Mouse (Mus musculus) intestine, embryonic 14.5 days (tissue): ENCODE results near the gene Taf1c. TPM values are rescaled to one million over a fixed set of nuclear protein-coding genes. Genes with fewer than 3 reads are reported as not detected.

Source experiments
- ATAC-seq: fragments of 200-750 bp; cut with Nextera tagmentation; replicated peaks from 2 replicates; pipeline ENCODE4 v1.8.0; 2017; ENCODE audit warnings: low read depth, moderate number of reproducible peaks, moderate TSS enrichment, moderate library complexity; ENCODE audit not compliant: low FRiP score, low TSS enrichment
- DNase-seq: peaks from one replicate; pipeline ENCODE4 v3.0.0-alpha.2; 2018; ENCODE audit warnings: low spot score
- H3K27ac ChIP-seq: fragments of 300-500 bp; sonication (generic); 2 replicates; pipeline ENCODE4 v1.5.1; 2014; ENCODE audit warnings: low read depth, mild to moderate bottlenecking, control low read depth
- H3K27me3 ChIP-seq: fragments of 300-500 bp; sonication (generic); replicated peaks from 2 replicates; pipeline ENCODE4 v1.6.1; 2014; ENCODE audit warnings: low read length, control low read depth; ENCODE audit not compliant: control insufficient read depth, insufficient read depth
- H3K36me3 ChIP-seq: fragments of 300-500 bp; sonication (generic); 2 replicates; pipeline ENCODE4 v1.6.1; 2014; ENCODE audit warnings: low read length, control low read depth; ENCODE audit not compliant: control insufficient read depth, insufficient read depth
- H3K4me1 ChIP-seq: fragments of 300-500 bp; sonication (generic); replicated peaks from 2 replicates; pipeline ENCODE4 v1.6.1; 2014; ENCODE audit warnings: low read length, control low read depth, mixed read lengths; ENCODE audit not compliant: control insufficient read depth, insufficient read depth
- H3K4me2 ChIP-seq: fragments of 300-500 bp; sonication (generic); 2 replicates; pipeline ENCODE4 v1.6.1; 2014; ENCODE audit warnings: low read length
- H3K4me3 ChIP-seq: fragments of 300-500 bp; sonication (generic); 2 replicates; pipeline ENCODE4 v1.5.1; 2014; ENCODE audit warnings: low read depth, low read length, control low read depth, mixed read lengths
- H3K9ac ChIP-seq: fragments of 300-500 bp; sonication (generic); 2 replicates; pipeline ENCODE4 v1.6.1; 2014; ENCODE audit warnings: mild to moderate bottlenecking, low read length
- H3K9me3 ChIP-seq: fragments of 300-500 bp; sonication (generic); 2 replicates; pipeline ENCODE4 v1.6.1; 2016; ENCODE audit warnings: low read length, control low read depth; ENCODE audit not compliant: control insufficient read depth
- WGBS: fragments of 180-500 bp; shearing (Covaris S2); extraction: QIAGEN DNeasy Blood & Tissue Kit; methylation state at CpG from one replicate; pipeline ENCODE4 v1.1.7; 2014; 5-methylcytosine and 5-hydroxymethylcytosine counted together
- polyA plus RNA-seq: library from polyadenylated mRNA; unstranded; fragments of >200 nt; fragmentation: Nextera tagmentation; extraction: Ambion mirVana; gene quantifications from 2 replicates; pipeline ENCODE4 v1.2.1, GENCODE M21; 2014

Taf1c gene
- polyA plus RNA-seq, 1 experiment from 2014 or later: 12.6 TPM

- 88% methylated on average over 4 of the region's 4 CpGs for WGBS
- ATAC-seq: no peak
- Histone ChIP-seq H3K4me3 (no peak overlapping the region), H3K36me3 (peaks cover 39% of the 10 kb centered on the region), H3K9ac (no peak overlapping the region), H3K4me1 (peaks cover 7% of the 10 kb centered on the region; the same call in 1 of the 2 replicates), H3K9me3 (no peaks in the 10 kb centered on the region), H3K27ac (no peak overlapping the region), H3K4me2 (peak overlapping the region; percentile 75; the same call in 1 of the 2 replicates), H3K27me3 (no peaks in the 10 kb centered on the region)
- no peak for DNase-seq
Measured at GRCm38 (mm10) chr8:119603771-119604170, 1.3 kb downstream of the Taf1c start.

GRCm38 (mm10) chr8:119591456-119591855, 13.6 kb downstream of the Taf1c start:
- ATAC-seq: no peak
- no peak overlapping the region for H3K27ac ChIP-seq
- H3K36me3 ChIP-seq: 0 out of 2 replicates have a peak, but pooled peaks cover 2% of the 10 kb centered on the region
- no peaks in the 10 kb centered on the region for H3K4me1 ChIP-seq
- WGBS: 88% methylated on average over 7 of the region's 7 CpGs
- H3K9ac ChIP-seq: no peak overlapping the region
- no peak overlapping the region for H3K4me2 ChIP-seq
- no peaks in the 10 kb centered on the region for H3K9me3 ChIP-seq
- H3K27me3 ChIP-seq: no peaks in the 10 kb centered on the region
- no peak overlapping the region for H3K4me3 ChIP-seq
- no peak for DNase-seq

GRCm38 (mm10) chr8:119590348-119590747, 14.7 kb downstream of the Taf1c start:
- WGBS: 68% methylated on average over 14 of the region's 14 CpGs
- Histone ChIP-seq H3K9me3 (no peaks in the 10 kb centered on the region), H3K27me3 (no peaks in the 10 kb centered on the region), H3K4me1 (0 out of 2 replicates have a peak, but pooled peaks cover 4% of the 10 kb centered on the region), H3K4me2 (no peak overlapping the region), H3K27ac (no peak overlapping the region), H3K36me3 (no peaks in the 10 kb centered on the region), H3K9ac (no peak overlapping the region), H3K4me3 (no peak overlapping the region)
- DNase-seq (no peak), ATAC-seq (peak; percentile 61)

GRCm38 (mm10) chr8:119588844-119589243, 16.2 kb downstream of the Taf1c start:
- Histone ChIP-seq H3K4me3 (no peak overlapping the region), H3K9ac (no peak overlapping the region), H3K4me2 (no peak overlapping the region), H3K9me3 (no peaks in the 10 kb centered on the region), H3K4me1 (0 out of 2 replicates have a peak, but pooled peaks cover 4% of the 10 kb centered on the region), H3K36me3 (no peaks in the 10 kb centered on the region), H3K27me3 (no peaks in the 10 kb centered on the region), H3K27ac (no peak overlapping the region)
- WGBS: 29% methylated on average over 10 of the region's 10 CpGs
- no peak for DNase-seq
- ATAC-seq: no peak

GRCm38 (mm10) chr8:119588321-119588720, 16.7 kb downstream of the Taf1c start:
- WGBS: 65% methylated on average over 4 of the region's 4 CpGs
- H3K4me2 ChIP-seq: no peak overlapping the region
- DNase-seq: no peak
- H3K4me1 ChIP-seq: 0 out of 2 replicates have a peak, but pooled peaks cover 4% of the 10 kb centered on the region
- H3K27ac ChIP-seq: no peak overlapping the region
- no peaks in the 10 kb centered on the region for H3K27me3 ChIP-seq
- no peak for ATAC-seq
- H3K4me3 ChIP-seq: no peak overlapping the region
- no peaks in the 10 kb centered on the region for H3K9me3 ChIP-seq
- no peak overlapping the region for H3K9ac ChIP-seq
- H3K36me3 ChIP-seq: no peaks in the 10 kb centered on the region

- 18% methylated on average over 23 of the region's 24 CpGs for WGBS
- ATAC-seq (no peak), DNase-seq (no peak)
- H3K27me3 ChIP-seq: no peaks in the 10 kb centered on the region
- no peaks in the 10 kb centered on the region for H3K9me3 ChIP-seq
- no peak overlapping the region for H3K27ac ChIP-seq
- no peaks in the 10 kb centered on the region for H3K36me3 ChIP-seq
- peak overlapping the region; percentile 22; the same call in 1 of the 2 replicates for H3K9ac ChIP-seq
- 0 out of 2 replicates have a peak, but pooled peaks cover 4% of the 10 kb centered on the region for H3K4me1 ChIP-seq
- peak overlapping the region; percentile 27 for H3K4me3 ChIP-seq
- peak overlapping the region; percentile 49 for H3K4me2 ChIP-seq
Measured at GRCm38 (mm10) chr8:119585901-119586300, 19.1 kb downstream of the Taf1c start.

GRCm38 (mm10) chr8:119580441-119581161, 24.4 kb downstream of the Taf1c start:
- no peaks in the 10 kb centered on the region for H3K9me3 ChIP-seq
- H3K4me2 ChIP-seq: no peak overlapping the region
- peak overlapping the region; percentile 27; the same call in 1 of the 2 replicates for H3K27ac ChIP-seq
- DNase-seq (no peak), ATAC-seq (peak; percentile 21; the same call in 1 of the 2 replicates)
- no peak overlapping the region for H3K4me3 ChIP-seq
- H3K4me1 ChIP-seq: no peaks in the 10 kb centered on the region; the same call in 1 of the 2 replicates
- 65% methylated on average over 5 of the region's 5 CpGs for WGBS
- no peak overlapping the region for H3K9ac ChIP-seq
- H3K27me3 ChIP-seq: peaks cover 7% of the 10 kb centered on the region; the same call in 1 of the 2 replicates
- no peaks in the 10 kb centered on the region for H3K36me3 ChIP-seq

- Histone ChIP-seq H3K27ac (no peak overlapping the region), H3K27me3 (peaks cover 7% of the 10 kb centered on the region; the same call in 1 of the 2 replicates), H3K4me3 (no peak overlapping the region), H3K36me3 (no peaks in the 10 kb centered on the region), H3K4me1 (no peaks in the 10 kb centered on the region; the same call in 1 of the 2 replicates), H3K9ac (no peak overlapping the region), H3K4me2 (no peak overlapping the region), H3K9me3 (no peaks in the 10 kb centered on the region)
- ATAC-seq (no peak), DNase-seq (no peak)
- WGBS: 28% methylated on average over 13 of the region's 13 CpGs
Measured at GRCm38 (mm10) chr8:119579096-119579495, 25.9 kb downstream of the Taf1c start.
